ENCODE assay signal across 8 mouse cellular contexts in genomic region chr14:25608618-25609017, GRCm38 (mm10).
DNase-seq lines count a peak whose midpoint lies in the region; ATAC-seq and TF ChIP-seq lines count a peak whose summit lies in the region.

No protein-coding gene starts in this region.

- no peaks in the 10 kb centered on the region for H3K9me3 ChIP-seq in heart, embryonic 15.5 days (replicated peaks)
- no peaks in the 10 kb centered on the region for H3K9me3 ChIP-seq in hindbrain, postnatal 0 days (ENCODE audit: low read length)

- no peaks in the 10 kb centered on the region for H3K27me3 ChIP-seq in heart, embryonic 15.5 days
- no peaks in the 10 kb centered on the region for H3K27me3 ChIP-seq in hindbrain, postnatal 0 days (ENCODE audit: insufficient read depth, low read length)

- TF ChIP-seq POLR2A in bone marrow, adult 2 months (IDR thresholded peaks at IDR 0.05; ENCODE audit: borderline replicate concordance, control insufficient read depth, low read depth, low read length), result no peak

- H3K4me1 ChIP-seq in heart, embryonic 15.5 days (replicated peaks), result peaks cover 90% of the 10 kb centered on the region
- H3K4me1 ChIP-seq in bone marrow, adult 2 months (ENCODE audit: control insufficient read depth, insufficient read depth, low read length), result peaks cover 7% of the 10 kb centered on the region
- peaks cover 48% of the 10 kb centered on the region for H3K4me1 ChIP-seq in hindbrain, postnatal 0 days (ENCODE audit: insufficient read depth, low read length)

- no peak for ATAC-seq in heart, embryonic 15.5 days (replicated peaks; ENCODE audit: insufficient number of reproducible peaks, insufficient read depth, low FRiP score, low read depth)
- ATAC-seq in hindbrain, postnatal 0 days, result no peak

- H3K4me2 ChIP-seq in heart, embryonic 15.5 days, result peak overlapping the region; percentile 99
- peak overlapping the region; percentile 98 for H3K4me2 ChIP-seq in hindbrain, postnatal 0 days (ENCODE audit: low read depth, low read length)

- peak overlapping the region; percentile 85 for H3K4me3 ChIP-seq in heart, embryonic 15.5 days
- peak overlapping the region; percentile 13 for H3K4me3 ChIP-seq in bone marrow, adult 2 months (replicated peaks; ENCODE audit: control insufficient read depth, low read depth, low read length)
- peak overlapping the region; percentile 65 for H3K4me3 ChIP-seq in hindbrain, postnatal 0 days (ENCODE audit: low read length)

- WGBS in heart, embryonic 15.5 days, result 14% methylated on average over 4 of the region's 4 CpGs
- WGBS in bone marrow, adult 2 months, result 25% methylated on average over 4 of the region's 4 CpGs
- 10% methylated on average over 4 of the region's 4 CpGs for WGBS in hindbrain, postnatal 0 days

- peak overlapping the region; percentile 94 for H3K27ac ChIP-seq in heart, embryonic 15.5 days
- peak overlapping the region; percentile 82; the same call in 1 of the 2 replicates for H3K27ac ChIP-seq in bone marrow, adult 2 months (ENCODE audit: control insufficient read depth, insufficient read depth, low read depth, low read length, poor library complexity)
- peak overlapping the region; percentile 96 for H3K27ac ChIP-seq in hindbrain, postnatal 0 days

- no peak for TF ChIP-seq CTCF in bone marrow, adult 2 months (IDR thresholded peaks at IDR 0.05; ENCODE audit: control insufficient read depth, insufficient read depth, low read length)
- no peak for TF ChIP-seq CTCF in hindbrain, postnatal 0 days (IDR thresholded peaks at IDR 0.05; ENCODE audit: low read depth)

- H3K9ac ChIP-seq in heart, embryonic 15.5 days, result peak overlapping the region; percentile 91
- H3K9ac ChIP-seq in hindbrain, postnatal 0 days (replicated peaks; ENCODE audit: low read length), result peak overlapping the region; percentile 95

- no peaks in the 10 kb centered on the region for H3K36me3 ChIP-seq in heart, embryonic 15.5 days
- no peaks in the 10 kb centered on the region for H3K36me3 ChIP-seq in hindbrain, postnatal 0 days (ENCODE audit: insufficient read depth, low read length)

- no peak for DNase-seq in heart, adult 11 months
- no peak for DNase-seq in hindbrain, postnatal 0 days (ENCODE audit: low spot score)
- DNase-seq in naive thymus-derived CD4-positive, alpha-beta T cell, adult 2 months (ENCODE audit: low read depth), result peak; percentile 47
- DNase-seq in ovary, postnatal 36 days (ENCODE audit: low spot score), result no peak
- no peak for DNase-seq in layer of hippocampus, postnatal 14 days (ENCODE audit: low spot score in 2 of 2)
- DNase-seq in spleen, postnatal 4 days (ENCODE audit: low spot score in 2 of 2), result no peak

Comparison
In these comparisons a context has a peak if more than half of its experiments do, and no peak if none do; other contexts are left out.
1. H3K4me3 ChIP-seq: peak in every context shown above with its lines; median percentile 85 in heart, embryonic 15.5 days; 65 in hindbrain, postnatal 0 days; 13 in bone marrow, adult 2 months.